Mouse (Mus musculus): ENCODE data around the gene Gm13277. TPM values are rescaled to one million over a fixed set of nuclear protein-coding genes. Genes with fewer than 3 reads are reported as not detected.
"Not testable (repeated sequence)": the region's sequence is repeated elsewhere in the genome, so short reads cannot be mapped to it uniquely, and the experiment has no call there.

The Gm13277 gene
- total RNA-seq (2021), result not detected

DNA sequence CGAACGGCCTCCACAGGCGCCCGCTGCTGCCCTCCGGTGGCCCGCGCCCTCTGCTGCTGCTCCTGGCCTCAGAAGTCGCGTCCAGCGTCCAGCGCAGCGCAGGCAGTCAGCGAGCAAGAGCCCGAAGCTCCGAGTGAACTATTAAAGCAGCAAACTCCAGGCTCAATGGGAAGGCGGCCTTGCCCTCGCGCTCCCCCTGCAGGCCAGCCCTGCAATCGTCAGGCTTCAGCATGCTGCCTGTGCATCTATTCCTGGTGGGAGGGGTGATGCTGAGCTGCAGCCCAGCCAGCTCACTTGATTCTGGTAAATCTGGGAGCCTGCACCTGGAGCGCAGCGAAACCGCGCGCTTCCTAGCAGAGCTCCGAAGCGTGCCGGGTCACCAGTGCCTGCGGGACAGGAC is at the start of gene Gm13277:
Gene Gm13277, plus strand, starts transcription at position 231 of the 400 bp plus-strand sequence.
- peak; percentile 13 to 53 for DNase-seq (ENCODE audit: extremely low spot score in 1 of 2, low spot score in 1 of 2)

- no peak for DNase-seq (ENCODE audit: extremely low spot score in 1 of 2, low spot score in 1 of 2)
Observed at GRCm38 (mm10) chr4:88739036-88739435, 49.4 kb upstream of the Gm13277 start.

- DNase-seq (ENCODE audit: extremely low spot score in 1 of 2, low spot score in 1 of 2), result no peak
Observed at GRCm38 (mm10) chr4:88741426-88741825, 47.0 kb upstream of the Gm13277 start.

DNA sequence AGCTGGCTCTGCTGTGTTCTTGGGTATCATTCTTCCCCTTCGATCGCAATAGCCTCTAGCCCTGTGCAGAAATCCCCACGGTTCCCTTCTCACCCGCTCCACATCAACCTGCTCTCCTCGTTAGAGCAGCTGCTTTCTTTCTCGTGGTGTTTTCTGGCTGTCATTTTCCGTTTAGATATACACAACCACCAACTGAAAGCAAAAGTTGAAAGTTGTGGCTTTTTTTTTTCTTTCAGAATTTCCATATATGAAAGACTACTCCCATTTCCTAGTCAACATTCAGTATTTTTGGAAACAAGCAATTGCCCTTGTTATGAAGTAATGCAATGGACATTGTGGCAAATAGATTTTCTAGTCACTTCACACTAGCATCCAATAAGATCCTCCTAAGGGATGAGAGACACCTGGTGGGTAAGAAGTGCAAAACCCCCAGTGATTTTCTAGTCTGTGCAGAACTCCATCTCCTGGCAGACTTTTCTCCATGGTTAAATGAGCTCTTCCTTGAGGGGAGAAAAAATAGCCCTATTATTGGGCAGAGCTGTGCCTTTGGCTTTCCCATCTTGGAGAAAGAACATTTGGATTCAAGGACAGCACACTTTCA is 45.6 kb upstream of the Gm13277 start:
- no peak for DNase-seq (ENCODE audit: extremely low spot score in 1 of 2, low spot score in 1 of 2)

DNA sequence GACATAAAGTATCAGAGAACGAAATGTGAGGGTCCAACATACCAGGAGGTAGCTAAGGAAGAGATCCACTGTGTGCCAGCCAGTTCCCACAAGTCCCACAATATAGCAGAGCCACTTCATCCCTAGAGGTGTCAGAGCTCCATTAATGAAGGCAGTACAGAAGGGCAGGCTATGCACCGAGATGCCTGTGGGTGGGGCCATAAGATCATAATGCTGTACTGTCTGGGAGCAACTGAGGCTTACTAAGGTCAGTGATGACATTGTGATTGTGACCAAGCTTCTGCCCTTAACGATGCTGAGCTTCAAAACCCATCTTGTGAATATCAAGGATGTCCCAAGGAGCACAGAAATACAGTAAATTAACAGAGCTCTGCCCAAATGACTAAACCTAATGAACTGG is 44.2 kb upstream of the Gm13277 start:
- DNase-seq (ENCODE audit: extremely low spot score in 1 of 2, low spot score in 1 of 2), result no peak

GRCm38 (mm10) chr4:88749926-88750325 is 38.5 kb upstream of the Gm13277 start:
- no peak for DNase-seq (ENCODE audit: extremely low spot score in 1 of 2, low spot score in 1 of 2)

DNA sequence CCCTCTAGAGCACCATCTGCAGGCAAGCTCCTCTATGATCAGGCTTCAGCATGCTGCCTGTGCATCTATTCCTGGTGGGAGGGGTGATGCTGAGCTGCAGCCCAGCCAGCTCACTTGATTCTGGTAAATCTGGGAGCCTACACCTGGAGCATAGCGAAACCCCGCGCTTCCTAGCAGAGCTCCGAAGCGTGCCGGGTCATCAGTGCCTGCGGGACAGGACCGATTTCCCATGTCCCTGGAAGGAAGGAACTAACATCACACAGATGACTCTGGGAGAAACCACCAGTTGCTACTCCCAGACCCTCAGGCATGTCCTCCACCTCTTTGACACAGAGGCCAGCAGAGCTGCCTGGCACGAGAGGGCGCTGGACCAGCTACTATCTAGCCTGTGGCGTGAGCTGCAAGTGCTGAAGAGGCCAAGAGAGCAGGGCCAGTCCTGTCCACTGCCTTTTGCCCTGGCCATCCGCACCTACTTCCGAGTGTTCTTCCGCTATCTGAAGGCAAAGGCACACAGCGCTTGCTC is 33.6 kb upstream of the Gm13277 start, which contains the start of gene Gm13271:
Gene Gm13271, plus strand, starts transcription at position 51 of the 523 bp plus-strand sequence.
- peak; percentile 64 to 77 for DNase-seq (ENCODE audit: extremely low spot score in 1 of 2, low spot score in 1 of 2)

GRCm38 (mm10) chr4:88756581-88757513 is 31.6 kb upstream of the Gm13277 start:
- DNase-seq (ENCODE audit: extremely low spot score in 1 of 2, low spot score in 1 of 2), result not testable (repeated sequence)

DNA sequence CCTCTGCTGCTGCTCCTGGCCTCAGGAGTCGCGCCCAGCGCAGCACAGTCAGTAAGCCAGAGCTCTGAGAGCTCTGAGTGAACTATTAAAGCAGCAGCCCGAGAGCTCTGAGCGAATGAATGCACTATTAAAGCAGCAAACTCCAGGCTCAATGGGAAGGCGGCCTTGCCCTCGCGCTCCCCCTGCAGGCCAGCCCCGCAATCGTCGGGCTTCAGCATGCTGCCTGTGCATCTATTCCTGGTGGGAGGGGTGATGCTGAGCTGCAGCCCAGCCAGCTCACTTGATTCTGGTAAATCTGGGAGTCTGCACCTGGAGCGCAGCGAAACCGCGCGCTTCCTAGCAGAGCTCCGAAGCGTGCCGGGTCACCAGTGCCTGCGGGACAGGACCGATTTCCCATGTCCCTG is 30.8 kb upstream of the Gm13277 start:
- peak; percentile 81 to 99 for DNase-seq (ENCODE audit: extremely low spot score in 1 of 2, low spot score in 1 of 2)

- DNase-seq (ENCODE audit: extremely low spot score in 1 of 2, low spot score in 1 of 2), result not testable (repeated sequence)
Observed at GRCm38 (mm10) chr4:88758751-88759150, 29.7 kb upstream of the Gm13277 start.

DNA sequence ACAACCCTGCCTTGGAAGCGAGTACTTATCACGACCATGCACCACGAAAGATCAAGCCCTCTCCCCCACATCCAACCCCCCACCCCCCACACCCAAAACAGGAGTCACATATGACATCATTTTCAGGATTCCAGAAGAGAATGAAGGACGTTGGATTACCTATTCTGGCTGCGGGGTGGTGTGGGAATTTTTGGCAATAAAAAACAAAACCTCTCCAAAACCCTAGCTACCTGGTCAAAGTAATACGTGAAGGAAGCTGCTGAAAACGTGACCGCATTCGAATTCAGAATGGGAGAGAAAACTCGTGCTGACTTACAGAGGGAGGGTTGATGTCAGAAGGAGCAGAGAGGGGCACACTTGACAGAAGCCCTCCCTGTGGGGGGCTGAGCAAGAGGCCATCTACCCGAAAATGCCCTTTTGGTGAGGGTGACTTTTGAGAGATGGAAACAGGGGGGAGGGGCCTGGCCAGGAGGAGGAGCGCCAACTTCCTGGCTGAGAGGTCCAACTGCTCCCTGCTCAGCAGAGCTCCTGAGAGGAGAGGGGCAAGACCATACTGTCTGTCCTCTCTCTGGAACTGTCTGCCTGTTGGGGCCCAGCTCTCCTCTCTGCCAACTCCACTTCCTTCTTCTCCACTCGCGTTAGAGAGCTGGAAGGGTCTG is 28.7 kb upstream of the Gm13277 start, which contains the start of gene Gm13283:
Gene Gm13283, plus strand, starts transcription at position 510 of the 659 bp plus-strand sequence.
- DNase-seq (ENCODE audit: extremely low spot score in 1 of 2, low spot score in 1 of 2), result peak; percentile 12 to 16

GRCm38 (mm10) chr4:88760431-88760830 is 28.0 kb upstream of the Gm13277 start:
- peak; percentile 25 to 34 for DNase-seq (ENCODE audit: extremely low spot score in 1 of 2, low spot score in 1 of 2)

DNA sequence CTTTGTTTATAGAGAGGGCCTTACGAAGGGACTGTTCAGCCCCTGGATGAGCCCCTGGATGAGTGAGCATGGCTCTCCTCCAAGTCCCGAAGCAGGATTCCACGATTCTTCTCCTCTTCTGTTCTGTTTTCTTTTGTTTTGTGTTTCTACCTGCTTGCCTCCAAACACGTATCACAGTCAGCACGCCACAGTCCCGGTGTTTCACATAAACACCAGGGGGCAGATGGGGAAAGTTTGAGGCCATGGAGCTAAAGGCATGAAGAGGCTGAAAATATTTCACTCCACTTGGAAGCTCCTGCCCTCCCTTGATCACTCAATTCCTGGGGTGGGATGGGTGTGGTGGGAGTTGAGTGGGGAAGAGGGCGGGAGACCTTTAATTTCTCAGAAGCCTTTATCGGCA is 26.7 kb upstream of the Gm13277 start:
- DNase-seq (ENCODE audit: extremely low spot score in 1 of 2, low spot score in 1 of 2), result peak; percentile 61 to 72

DNA sequence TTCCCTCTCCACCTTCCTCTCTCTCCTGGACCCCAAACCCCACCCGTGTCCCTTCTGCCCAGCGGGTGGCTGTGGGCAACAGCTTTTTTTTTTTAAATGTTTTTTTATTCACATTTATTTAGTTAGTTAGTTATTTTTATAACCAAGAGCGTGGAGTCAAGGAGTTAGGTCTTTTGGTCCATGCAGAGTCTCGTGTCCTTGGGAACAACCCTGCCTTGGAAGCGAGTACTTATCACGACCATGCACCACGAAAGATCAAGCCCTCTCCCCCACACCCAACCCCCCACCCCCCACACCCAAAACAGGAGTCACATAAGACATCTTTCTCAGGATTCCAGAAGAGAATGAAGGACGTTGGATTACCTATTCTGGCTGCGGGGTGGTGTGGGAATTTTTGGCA is 26.1 kb upstream of the Gm13277 start:
- DNase-seq (ENCODE audit: extremely low spot score in 1 of 2, low spot score in 1 of 2), result peak in 1 of 2 experiments; percentile 15

GRCm38 (mm10) chr4:88763384-88764018 is 24.9 kb upstream of the Gm13277 start:
- DNase-seq (ENCODE audit: extremely low spot score in 1 of 2, low spot score in 1 of 2), result peak; percentile 8 to 18

DNA sequence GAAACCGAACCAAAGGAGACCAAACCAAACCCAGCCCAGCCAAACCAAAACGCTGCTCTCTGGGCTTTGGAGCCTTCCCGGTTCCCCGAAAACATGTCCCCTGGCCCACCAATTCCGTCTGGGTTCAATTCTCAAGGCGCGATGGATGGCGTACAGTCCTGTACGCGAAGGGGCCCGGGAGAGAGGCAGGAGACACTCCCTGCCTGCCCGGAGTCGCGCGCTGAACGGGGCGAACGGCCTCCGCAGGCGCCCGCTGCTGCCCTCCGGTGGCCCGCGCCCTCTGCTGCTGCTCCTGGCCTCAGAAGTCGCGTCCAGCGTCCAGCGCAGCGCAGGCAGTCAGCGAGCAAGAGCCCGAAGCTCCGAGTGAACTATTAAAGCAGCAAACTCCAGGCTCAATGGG is 14.9 kb upstream of the Gm13277 start, which contains the start of gene Gm13290:
Gene Gm13290, plus strand, starts transcription at position 301 of the 400 bp plus-strand sequence.
- DNase-seq (ENCODE audit: extremely low spot score in 1 of 2, low spot score in 1 of 2), result not testable (repeated sequence)

DNA sequence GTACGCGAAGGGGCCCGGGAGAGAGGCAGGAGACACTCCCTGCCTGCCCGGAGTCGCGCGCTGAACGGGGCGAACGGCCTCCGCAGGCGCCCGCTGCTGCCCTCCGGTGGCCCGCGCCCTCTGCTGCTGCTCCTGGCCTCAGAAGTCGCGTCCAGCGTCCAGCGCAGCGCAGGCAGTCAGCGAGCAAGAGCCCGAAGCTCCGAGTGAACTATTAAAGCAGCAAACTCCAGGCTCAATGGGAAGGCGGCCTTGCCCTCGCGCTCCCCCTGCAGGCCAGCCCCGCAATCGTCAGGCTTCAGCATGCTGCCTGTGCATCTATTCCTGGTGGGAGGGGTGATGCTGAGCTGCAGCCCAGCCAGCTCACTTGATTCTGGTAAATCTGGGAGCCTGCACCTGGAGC is 11.8 kb upstream of the Gm13277 start, which contains the start of gene Gm13289:
Gene Gm13289, plus strand, starts transcription at position 301 of the 400 bp plus-strand sequence.
- DNase-seq (ENCODE audit: extremely low spot score in 1 of 2, low spot score in 1 of 2), result not testable (repeated sequence)

- not testable (repeated sequence) for DNase-seq (ENCODE audit: extremely low spot score in 1 of 2, low spot score in 1 of 2)
Observed at GRCm38 (mm10) chr4:88779550-88779949, 8.9 kb upstream of the Gm13277 start, which contains the start of gene Gm13272. TSS of gene Gm13272 (plus strand) at chr4:88779850.

GRCm38 (mm10) chr4:88780320-88780719 is 8.1 kb upstream of the Gm13277 start:
- DNase-seq (ENCODE audit: extremely low spot score in 1 of 2, low spot score in 1 of 2), result not testable (repeated sequence)

GRCm38 (mm10) chr4:88781831-88782230 is 6.6 kb upstream of the Gm13277 start, which contains the start of gene Ifnz:
TSS of gene Ifnz (plus strand) at chr4:88782131.
- not testable (repeated sequence) for DNase-seq (ENCODE audit: extremely low spot score in 1 of 2, low spot score in 1 of 2)

Measured in layer of hippocampus, postnatal 25 days (tissue).